Mouse (Mus musculus) heart, postnatal 4 days (tissue): ENCODE measurements around the gene Zfp960. TPM values are rescaled to one million over a fixed set of nuclear protein-coding genes. Genes with fewer than 3 reads are reported as not detected.
"Not testable (repeated sequence)": the region's sequence is repeated elsewhere in the genome, so short reads cannot be mapped to it uniquely, and the experiment has no call there.

ENCODE experiments used
- DNase-seq: peaks from one replicate; pipeline ENCODE4 v3.0.0; 2021
- total RNA-seq, 2 experiments: library from RNA; stranded (reverse); gene quantifications; 2 replicates each; pipeline ENCODE4 v1.2.3; 2021

Zfp960 gene
- 1 to 10 TPM; 8.2 to 8.8 TPM for total RNA-seq

DNA sequence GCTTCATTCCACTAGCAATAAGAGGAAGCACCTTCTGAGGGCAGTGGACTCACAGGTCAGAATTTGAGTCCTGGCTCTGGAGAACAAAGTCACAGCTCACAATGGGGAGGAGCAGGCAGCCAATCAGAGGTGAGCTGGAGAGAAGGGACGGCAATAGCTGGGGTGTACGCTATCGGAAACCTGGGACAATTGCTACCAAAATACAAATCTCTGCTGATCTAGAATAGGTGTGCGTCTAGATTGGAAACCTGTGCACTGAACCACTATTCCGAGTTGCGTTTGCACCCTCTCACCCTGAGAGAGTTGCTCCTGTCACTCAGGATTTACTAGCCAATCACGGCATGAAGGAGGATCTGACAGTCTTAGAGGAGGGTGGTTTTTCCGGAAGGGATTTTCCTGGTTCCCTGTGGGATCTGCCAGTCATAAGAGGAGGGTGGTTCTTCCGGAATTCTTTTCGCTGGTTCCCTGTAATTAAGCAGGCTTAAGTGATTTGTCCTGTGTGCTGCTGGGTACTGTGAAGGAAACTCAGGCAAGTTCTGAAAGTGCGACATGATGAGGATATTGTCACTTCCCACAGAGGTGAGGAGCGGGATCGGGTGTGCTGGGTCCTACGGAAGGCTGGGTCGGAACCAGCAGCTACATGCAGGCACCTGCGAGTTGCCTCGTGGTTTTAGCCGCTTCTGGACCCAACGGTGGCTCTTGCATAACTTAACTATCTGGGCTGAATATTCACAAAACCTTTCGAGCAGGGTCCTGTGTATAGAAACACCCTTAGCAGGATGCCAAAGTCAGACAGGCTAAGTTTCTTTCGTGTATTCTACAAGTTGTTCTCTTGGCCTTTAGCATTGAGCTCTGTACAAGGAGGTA is at the start of gene Zfp960:
Gene Zfp960 (plus strand): TSS at position 486 of the 867 bp plus-strand sequence.
- DNase-seq = peak; percentile 90

DNA sequence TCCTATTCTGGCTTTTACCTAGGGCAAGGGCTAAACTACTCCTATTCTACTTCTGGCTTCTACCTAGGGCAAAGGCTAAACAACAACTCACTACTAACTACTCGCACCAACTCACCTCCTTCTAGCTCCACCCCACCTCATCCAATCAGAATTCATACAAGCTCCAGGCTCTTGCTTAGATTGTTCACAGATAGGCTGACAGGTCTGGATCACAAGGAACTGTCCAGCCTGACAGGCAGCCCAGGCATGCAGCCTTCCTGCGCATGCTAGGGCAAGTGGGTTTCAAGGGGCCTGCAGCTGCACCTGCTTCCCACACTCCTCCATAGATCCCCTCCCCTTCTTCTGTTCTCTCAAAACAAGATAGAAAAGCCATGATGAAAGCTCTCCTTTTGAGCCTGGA is 45.8 kb upstream of the Zfp960 start:
- not testable (repeated sequence) for DNase-seq

DNA sequence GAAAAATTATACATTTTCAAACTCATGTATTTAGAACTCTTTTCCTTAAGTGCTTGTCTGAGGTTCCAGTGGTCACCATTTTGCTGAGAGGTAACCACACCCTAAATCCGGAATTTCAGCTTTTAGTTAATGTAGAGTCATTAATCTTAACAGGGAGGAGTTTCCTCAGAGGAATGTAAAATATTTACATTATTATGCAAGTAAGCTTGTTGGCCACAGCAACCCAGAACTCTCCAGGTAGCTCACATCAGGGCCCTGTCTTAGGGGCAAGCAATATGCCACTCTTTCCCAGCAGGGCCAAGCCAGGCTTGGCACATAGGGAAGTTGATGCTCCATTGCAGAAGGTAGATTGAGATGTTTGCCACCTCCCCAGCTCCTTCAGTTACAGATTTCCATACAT is 4.3 kb upstream of the Zfp960 start:
- not testable (repeated sequence) for DNase-seq

DNA sequence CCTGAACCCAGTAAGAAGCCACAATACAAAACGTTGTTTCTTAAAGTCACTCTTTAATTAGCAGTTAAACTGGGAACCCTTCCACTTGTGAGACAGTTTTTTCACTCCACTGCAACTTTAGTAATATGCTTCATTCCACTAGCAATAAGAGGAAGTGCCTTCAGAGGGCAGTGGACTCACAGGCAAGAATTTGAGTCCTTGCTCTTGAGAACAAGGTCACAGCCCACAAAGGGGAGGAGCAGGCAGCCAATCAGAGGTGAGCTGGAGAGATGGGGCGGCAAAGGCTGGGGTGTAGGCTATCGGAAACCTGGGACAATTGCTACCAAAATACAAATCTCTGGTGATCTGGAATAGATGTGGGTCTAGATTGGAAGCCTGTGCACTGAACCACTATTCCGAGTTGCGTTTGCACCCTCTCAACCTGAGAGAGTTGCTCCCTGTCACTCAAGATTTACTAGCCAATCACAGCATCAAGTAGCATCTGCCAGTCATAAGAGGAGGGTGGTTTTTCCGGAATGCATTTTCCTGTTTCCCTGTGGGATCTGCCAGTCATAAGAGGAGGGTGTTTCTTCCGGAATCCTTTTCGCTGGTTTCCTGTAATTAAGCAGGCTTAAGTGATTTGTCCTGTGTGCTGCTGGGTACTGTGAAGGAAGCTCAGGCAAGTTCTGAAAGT is 57.1 kb downstream of the Zfp960 start, which contains the start of gene Zfp97:
Gene Zfp97 (plus strand): TSS at position 586 of the 673 bp plus-strand sequence.
- not testable (repeated sequence) for DNase-seq

Other genes with a start within 250 kb of the Zfp960 start
- 1 to 10 TPM; 6.6 to 7.6 TPM for gene Zfp97, start 57.3 kb downstream of the Zfp960 start, total RNA-seq